Mouse (Mus musculus): ENCODE data around the gene Nrde2.

DNA sequence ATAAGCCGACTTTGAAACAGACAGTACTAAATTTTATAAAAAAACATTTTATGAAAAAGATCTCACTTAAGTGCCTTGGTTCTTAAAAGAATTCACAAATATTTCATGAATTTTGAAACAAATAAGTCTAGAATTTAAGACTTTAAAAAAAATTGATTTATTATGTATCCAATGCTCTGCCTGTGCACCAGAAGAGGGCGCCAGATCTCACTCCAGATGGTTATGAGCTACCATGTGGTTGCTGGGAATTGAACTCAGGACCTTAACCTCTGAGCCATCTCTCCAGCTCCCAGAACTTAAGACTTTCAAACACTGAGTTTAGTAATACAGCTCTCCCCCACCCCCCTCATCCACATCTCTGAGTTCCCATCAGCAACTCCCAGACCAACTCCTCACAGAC, 23.2 kb upstream of the Nrde2 start:
- TF ChIP-seq POLR2A (IDR thresholded peaks at IDR 0.05; ENCODE audit: extremely low read depth, insufficient read depth, low read length) (no peak), CTCF (IDR thresholded peaks at IDR 0.05; ENCODE audit: extremely low read depth, insufficient read depth, low read length) (no peak)

Data from cortical plate, adult 2 months (tissue).